Mouse (Mus musculus): ENCODE measurements around the gene Adad1. TPM values are rescaled to one million over a fixed set of nuclear protein-coding genes. Genes with fewer than 3 reads are reported as not detected.

Adad1 gene
- polyA plus RNA-seq, 1 experiment from 2014 or later, result not detected

DNA sequence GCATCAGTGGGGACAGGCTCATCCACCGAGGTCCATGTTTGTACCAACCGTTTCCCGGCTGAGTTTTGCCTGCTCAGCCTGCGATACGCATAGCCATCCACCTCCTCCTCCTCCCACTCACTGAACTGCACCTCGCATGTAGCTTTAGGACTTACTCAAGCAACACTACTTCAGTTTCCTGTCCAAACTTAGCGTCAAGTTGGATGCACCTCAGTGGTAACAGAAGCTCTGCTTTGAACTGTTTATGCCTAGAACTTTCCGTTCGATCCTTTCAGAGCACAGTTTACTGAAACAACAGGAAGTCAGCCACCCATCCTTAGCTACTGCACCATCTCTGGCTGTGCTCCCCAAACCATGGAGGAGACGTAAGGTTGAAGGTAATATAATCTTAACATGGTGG is 88.9 kb downstream of the Adad1 start:
- no peak overlapping the region for H3K9ac ChIP-seq (ENCODE audit: low read depth, low read length)
- no peak overlapping the region for H3K4me2 ChIP-seq (replicated peaks; ENCODE audit: low read depth, low read length)
- H3K4me3 ChIP-seq (ENCODE audit: low read length), result no peak overlapping the region
- H3K36me3 ChIP-seq (ENCODE audit: control insufficient read depth, insufficient read depth, low read length), result no peaks in the 10 kb centered on the region
- no peak for ATAC-seq (ENCODE audit: low FRiP score, low TSS enrichment)
- no peak overlapping the region for H3K27ac ChIP-seq (ENCODE audit: low read depth, low read length)
- no peaks in the 10 kb centered on the region for H3K27me3 ChIP-seq (ENCODE audit: control insufficient read depth, insufficient read depth, low read length)
- 49% methylated on average over 10 of the region's 10 CpGs for WGBS
- no peaks in the 10 kb centered on the region for H3K9me3 ChIP-seq (ENCODE audit: control insufficient read depth, low read length)
- H3K4me1 ChIP-seq (ENCODE audit: control insufficient read depth, insufficient read depth, low read length), result no peaks in the 10 kb centered on the region

DNA sequence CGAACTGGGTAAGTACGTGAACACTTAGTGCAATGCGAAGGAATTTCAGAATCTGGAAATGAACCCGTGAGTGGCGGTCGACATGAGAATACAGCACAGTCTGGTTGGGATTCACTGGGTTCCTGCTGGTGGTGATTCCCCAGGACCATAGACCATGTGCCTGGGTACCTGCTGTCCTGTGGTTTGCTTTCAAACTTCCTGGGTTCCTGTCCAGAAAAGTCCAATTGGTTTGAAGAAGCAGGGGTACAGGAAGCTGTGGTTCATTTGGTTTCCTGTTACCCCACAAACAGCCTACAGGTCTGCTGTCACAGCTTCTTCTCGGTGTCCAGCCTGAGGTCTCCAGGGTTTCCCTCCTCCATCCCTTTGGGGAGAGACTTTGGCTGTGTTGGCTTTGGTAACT is 89.7 kb downstream of the Adad1 start:
- Histone ChIP-seq H3K4me2 (replicated peaks; ENCODE audit: low read depth, low read length) (no peak overlapping the region), H3K4me1 (ENCODE audit: control insufficient read depth, insufficient read depth, low read length) (no peaks in the 10 kb centered on the region), H3K36me3 (ENCODE audit: control insufficient read depth, insufficient read depth, low read length) (no peaks in the 10 kb centered on the region), H3K9me3 (ENCODE audit: control insufficient read depth, low read length) (no peaks in the 10 kb centered on the region), H3K27me3 (ENCODE audit: control insufficient read depth, insufficient read depth, low read length) (no peaks in the 10 kb centered on the region), H3K4me3 (ENCODE audit: low read length) (no peak overlapping the region), H3K27ac (ENCODE audit: low read depth, low read length) (no peak overlapping the region), H3K9ac (ENCODE audit: low read depth, low read length) (no peak overlapping the region)
- WGBS, result 96% methylated on average over 7 of the region's 7 CpGs
- ATAC-seq (ENCODE audit: low FRiP score, low TSS enrichment), result no peak

DNA sequence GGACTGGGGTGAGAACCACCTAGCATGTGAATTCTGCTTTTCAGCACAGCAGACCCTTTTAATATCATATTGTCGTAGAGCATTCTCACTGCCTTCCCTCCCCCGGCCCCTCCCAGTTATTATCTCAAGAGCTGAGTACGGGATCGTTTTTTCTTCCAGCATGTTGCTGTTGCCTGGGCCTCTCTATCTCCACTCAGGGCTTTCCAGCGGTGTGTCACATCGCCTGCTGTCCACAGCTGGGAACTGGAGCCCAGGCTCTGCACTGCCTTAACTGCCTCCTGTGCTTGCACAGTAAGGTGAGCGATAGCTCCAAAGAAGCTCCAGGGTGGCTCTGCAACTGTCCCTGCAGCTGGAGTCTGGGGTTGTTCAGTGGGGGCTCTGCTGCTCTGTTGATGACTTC is 91.1 kb downstream of the Adad1 start:
- no peak overlapping the region for H3K27ac ChIP-seq (ENCODE audit: low read depth, low read length)
- H3K4me3 ChIP-seq (ENCODE audit: low read length), result no peak overlapping the region
- no peaks in the 10 kb centered on the region for H3K36me3 ChIP-seq (ENCODE audit: control insufficient read depth, insufficient read depth, low read length)
- H3K4me1 ChIP-seq (ENCODE audit: control insufficient read depth, insufficient read depth, low read length), result no peaks in the 10 kb centered on the region
- no peak overlapping the region for H3K9ac ChIP-seq (ENCODE audit: low read depth, low read length)
- no peaks in the 10 kb centered on the region for H3K27me3 ChIP-seq (ENCODE audit: control insufficient read depth, insufficient read depth, low read length)
- WGBS, result 61% methylated on average over 7 of the region's 7 CpGs
- no peaks in the 10 kb centered on the region for H3K9me3 ChIP-seq (ENCODE audit: control insufficient read depth, low read length)
- no peak overlapping the region for H3K4me2 ChIP-seq (replicated peaks; ENCODE audit: low read depth, low read length)
- no peak for ATAC-seq (ENCODE audit: low FRiP score, low TSS enrichment)

DNA sequence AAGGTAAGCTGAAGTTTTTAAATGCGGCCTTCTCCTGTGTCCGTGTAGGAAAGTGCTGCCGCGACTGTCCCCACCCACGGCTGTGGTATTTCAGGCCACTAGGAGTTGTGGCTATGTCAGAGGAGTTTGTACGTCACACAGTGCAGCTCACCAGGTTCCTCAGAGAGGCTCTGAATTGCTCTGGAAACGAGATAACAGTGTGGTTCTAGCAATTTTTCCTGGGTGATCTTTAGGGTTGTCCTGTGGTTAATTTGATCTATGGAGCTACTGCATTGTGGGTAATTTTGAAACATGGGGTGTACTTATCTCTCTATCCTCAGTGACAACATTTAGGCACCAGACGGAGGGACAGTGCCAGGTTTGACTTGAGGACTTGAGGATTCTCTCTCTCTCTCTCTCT is 93.8 kb downstream of the Adad1 start:
- no peaks in the 10 kb centered on the region for H3K36me3 ChIP-seq (ENCODE audit: control insufficient read depth, insufficient read depth, low read length)
- H3K4me3 ChIP-seq (ENCODE audit: low read length), result no peak overlapping the region
- no peaks in the 10 kb centered on the region for H3K4me1 ChIP-seq (ENCODE audit: control insufficient read depth, insufficient read depth, low read length)
- no peak overlapping the region for H3K9ac ChIP-seq (ENCODE audit: low read depth, low read length)
- no peak overlapping the region for H3K27ac ChIP-seq (ENCODE audit: low read depth, low read length)
- 74% methylated on average over 8 of the region's 8 CpGs for WGBS
- ATAC-seq (ENCODE audit: low FRiP score, low TSS enrichment), result no peak
- H3K4me2 ChIP-seq (replicated peaks; ENCODE audit: low read depth, low read length), result no peak overlapping the region
- H3K9me3 ChIP-seq (ENCODE audit: control insufficient read depth, low read length), result no peaks in the 10 kb centered on the region
- no peaks in the 10 kb centered on the region for H3K27me3 ChIP-seq (ENCODE audit: control insufficient read depth, insufficient read depth, low read length)

DNA sequence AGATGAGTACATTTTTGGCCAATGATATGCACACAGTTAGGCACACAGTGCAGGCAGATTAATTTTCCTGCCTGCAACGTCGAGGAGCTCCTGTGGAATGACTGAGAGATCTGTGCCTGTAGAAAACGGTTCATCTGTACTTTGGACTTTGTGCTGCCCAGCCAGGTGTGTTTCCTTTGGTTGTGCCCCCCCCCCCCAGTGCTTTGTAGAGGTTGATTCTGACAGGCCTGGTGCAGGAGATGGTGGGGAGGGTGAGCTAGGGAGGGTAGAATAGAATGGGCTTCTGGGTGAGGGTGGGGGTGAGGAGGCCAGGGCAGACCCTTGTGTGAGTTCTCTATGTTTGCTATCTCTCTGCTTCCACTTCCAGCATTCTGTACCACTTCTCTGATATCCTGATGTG is 94.9 kb downstream of the Adad1 start:
- H3K4me3 ChIP-seq (ENCODE audit: low read length), result no peak overlapping the region
- no peak overlapping the region for H3K4me2 ChIP-seq (replicated peaks; ENCODE audit: low read depth, low read length)
- ATAC-seq (ENCODE audit: low FRiP score, low TSS enrichment), result no peak
- no peak overlapping the region for H3K9ac ChIP-seq (ENCODE audit: low read depth, low read length)
- no peaks in the 10 kb centered on the region for H3K27me3 ChIP-seq (ENCODE audit: control insufficient read depth, insufficient read depth, low read length)
- H3K4me1 ChIP-seq (ENCODE audit: control insufficient read depth, insufficient read depth, low read length), result no peaks in the 10 kb centered on the region
- H3K9me3 ChIP-seq (ENCODE audit: control insufficient read depth, low read length), result no peaks in the 10 kb centered on the region
- no peak overlapping the region for H3K27ac ChIP-seq (ENCODE audit: low read depth, low read length)
- 70% methylated on average over 3 of the region's 3 CpGs for WGBS
- H3K36me3 ChIP-seq (ENCODE audit: control insufficient read depth, insufficient read depth, low read length), result no peaks in the 10 kb centered on the region

DNA sequence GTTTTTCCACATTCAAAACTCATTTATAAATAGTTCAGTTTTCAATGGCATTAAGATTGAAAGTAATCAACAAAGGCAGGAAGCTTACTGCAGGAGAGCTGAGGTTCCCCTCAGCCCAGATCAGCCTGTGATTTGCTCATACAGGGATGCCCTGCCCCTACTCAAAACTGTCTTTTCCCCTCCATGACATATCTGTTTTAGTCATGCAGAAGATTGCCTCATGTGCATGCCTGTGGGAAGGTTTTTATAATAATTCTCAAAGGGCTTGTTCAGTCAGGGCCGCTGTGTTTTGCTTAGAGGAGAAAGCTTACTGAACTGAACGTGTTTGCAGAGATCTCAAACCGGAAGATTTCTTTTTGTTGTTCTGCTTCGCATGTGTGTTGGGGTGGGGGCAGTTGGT is 97.8 kb downstream of the Adad1 start:
- ATAC-seq (ENCODE audit: low FRiP score, low TSS enrichment), result no peak
- H3K4me1 ChIP-seq (ENCODE audit: control insufficient read depth, insufficient read depth, low read length), result no peaks in the 10 kb centered on the region
- no peak overlapping the region for H3K9ac ChIP-seq (ENCODE audit: low read depth, low read length)
- H3K4me2 ChIP-seq (replicated peaks; ENCODE audit: low read depth, low read length), result no peak overlapping the region
- H3K36me3 ChIP-seq (ENCODE audit: control insufficient read depth, insufficient read depth, low read length), result no peaks in the 10 kb centered on the region
- H3K27me3 ChIP-seq (ENCODE audit: control insufficient read depth, insufficient read depth, low read length), result no peaks in the 10 kb centered on the region
- H3K27ac ChIP-seq (ENCODE audit: low read depth, low read length), result no peak overlapping the region
- no peak overlapping the region for H3K4me3 ChIP-seq (ENCODE audit: low read length)
- no peaks in the 10 kb centered on the region for H3K9me3 ChIP-seq (ENCODE audit: control insufficient read depth, low read length)
- WGBS, result 79% methylated on average over 4 of the region's 4 CpGs

DNA sequence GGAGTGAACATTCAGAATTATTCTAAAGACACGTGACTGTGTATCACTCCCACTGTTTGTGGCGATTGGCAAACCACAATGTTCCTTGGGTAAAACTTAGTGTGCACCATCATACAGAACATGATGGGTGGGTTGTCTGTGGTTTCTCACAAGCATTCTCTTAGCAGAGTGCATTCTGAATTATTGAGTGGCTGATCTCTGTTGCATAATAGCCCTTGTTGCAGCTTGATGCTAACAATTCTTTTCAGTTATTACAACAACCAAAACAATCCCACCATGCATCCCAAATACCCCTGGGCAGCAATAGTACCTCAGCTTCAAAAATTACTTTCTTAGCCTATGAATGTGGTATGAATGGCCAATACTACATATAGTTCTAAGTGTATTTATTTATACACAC is 106.0 kb downstream of the Adad1 start:
- H3K4me3 ChIP-seq (ENCODE audit: low read length), result no peak overlapping the region
- no peaks in the 10 kb centered on the region for H3K9me3 ChIP-seq (ENCODE audit: control insufficient read depth, low read length)
- no peak overlapping the region for H3K27ac ChIP-seq (ENCODE audit: low read depth, low read length)
- no peaks in the 10 kb centered on the region for H3K27me3 ChIP-seq (ENCODE audit: control insufficient read depth, insufficient read depth, low read length)
- no peak overlapping the region for H3K9ac ChIP-seq (ENCODE audit: low read depth, low read length)
- H3K4me2 ChIP-seq (replicated peaks; ENCODE audit: low read depth, low read length), result no peak overlapping the region
- no peaks in the 10 kb centered on the region for H3K36me3 ChIP-seq (ENCODE audit: control insufficient read depth, insufficient read depth, low read length)
- no peaks in the 10 kb centered on the region for H3K4me1 ChIP-seq (ENCODE audit: control insufficient read depth, insufficient read depth, low read length)
- no peak for ATAC-seq (ENCODE audit: low FRiP score, low TSS enrichment)
- WGBS, result 93% methylated on average over 2 of the region's 2 CpGs

Other genes with a start within 250 kb of the Adad1 start
- 34.8 and 55.3 TPM in 2 replicates for gene 4932438A13Rik, start 200.4 kb upstream of the Adad1 start, polyA plus RNA-seq (2014; fragmentation: Nextera tagmentation; extraction: Ambion mirVana)
- 0.27 and 0.30 TPM in 2 replicates for gene Il2, start 62.4 kb downstream of the Adad1 start, polyA plus RNA-seq (2014; fragmentation: Nextera tagmentation; extraction: Ambion mirVana)
- not detected in 2 replicates for gene Il21, start 169.1 kb downstream of the Adad1 start, polyA plus RNA-seq (2014; fragmentation: Nextera tagmentation; extraction: Ambion mirVana)
- 8.7 and 10.6 TPM in 2 replicates for gene Bbs12, start 249.0 kb downstream of the Adad1 start, polyA plus RNA-seq (2014; fragmentation: Nextera tagmentation; extraction: Ambion mirVana)
- 1.2 and 3.7 TPM in 2 replicates for gene Cetn4, start 249.2 kb downstream of the Adad1 start, polyA plus RNA-seq (2014; fragmentation: Nextera tagmentation; extraction: Ambion mirVana)

Data from kidney, embryonic 14.5 days (tissue).